Mouse (Mus musculus) cerebellum, postnatal 10 days (tissue): ENCODE data around the gene Myl7.
"Not testable (repeated sequence)": the region's sequence is repeated elsewhere in the genome, so short reads cannot be mapped to it uniquely, and the experiment has no call there.

Experiments
- DNase-seq, 2 experiments: peaks; one replicate each; pipeline ENCODE4 v3.0.0; 2021; ENCODE audit warnings: mixed read lengths in 2 of 2

Gene Myl7

GRCm38 (mm10) chr11:5903844-5904243 lies 5.3 kb upstream of the Myl7 start:
- no peak for DNase-seq

- DNase-seq = no peak
Measured at GRCm38 (mm10) chr11:5902390-5902789, 3.8 kb upstream of the Myl7 start.

DNA sequence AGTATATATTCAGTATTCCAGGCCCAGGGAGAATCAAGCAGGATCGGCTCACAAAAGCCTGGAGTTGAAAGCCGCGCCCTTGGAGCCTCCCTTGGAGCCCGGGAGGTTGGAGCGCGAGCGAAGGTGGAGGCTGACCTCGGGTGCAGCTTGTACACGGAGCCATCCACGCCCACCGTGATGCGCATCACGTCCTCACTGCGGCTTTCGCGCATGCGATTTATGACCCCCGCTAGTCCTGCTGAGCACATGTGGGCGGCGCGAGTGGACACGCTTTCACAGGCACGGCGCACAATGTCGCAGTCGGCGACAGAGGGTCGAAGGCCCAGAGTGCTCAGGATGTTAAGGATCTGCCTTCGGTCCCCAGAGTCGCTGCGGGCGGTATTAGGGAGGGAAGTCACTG lies 3.4 kb upstream of the Myl7 start:
- peak; percentile 77 to 85 for DNase-seq

DNA sequence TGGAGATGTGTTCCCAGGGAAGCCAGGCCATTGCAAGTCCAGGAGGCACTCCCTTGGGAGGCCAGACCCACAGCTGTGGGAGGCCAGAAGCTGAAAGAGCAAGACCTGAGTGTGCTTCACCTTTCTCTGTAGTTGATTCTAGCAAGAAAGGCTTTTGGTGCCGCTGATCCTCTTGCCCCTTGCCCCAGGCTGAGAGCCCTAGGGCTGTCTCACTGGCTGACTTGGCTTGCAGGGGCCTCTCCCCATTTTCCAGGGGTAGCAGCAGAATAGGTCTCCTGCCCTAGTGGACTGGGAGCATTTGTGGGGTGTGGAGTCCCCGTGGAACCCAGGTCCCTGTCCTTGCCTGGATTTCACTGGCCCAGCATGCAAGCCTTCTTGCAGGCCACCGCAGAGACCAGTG lies 2.7 kb upstream of the Myl7 start:
- no peak for DNase-seq

GRCm38 (mm10) chr11:5899286-5899685 lies 704 bp upstream of the Myl7 start:
- DNase-seq = no peak

DNA sequence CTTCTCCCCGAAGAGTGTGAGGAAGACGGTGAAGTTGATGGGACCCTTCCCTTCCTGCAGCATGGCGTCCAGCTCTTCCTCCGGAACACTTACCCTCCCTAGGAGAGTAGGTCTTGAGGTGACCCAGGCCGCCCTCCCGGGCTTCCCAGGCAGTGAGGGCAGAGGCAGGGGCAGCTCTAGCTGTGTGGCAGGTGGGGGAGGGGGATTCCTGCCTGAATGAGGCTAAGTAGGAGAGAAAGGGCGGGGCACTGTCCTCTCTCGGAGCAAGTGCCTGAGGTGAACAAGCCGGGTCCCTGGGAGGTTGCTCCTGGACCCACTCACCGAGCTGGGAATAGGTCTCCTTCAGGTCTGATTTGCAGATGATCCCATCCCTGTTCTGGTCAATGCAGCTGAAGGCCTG lies 743 bp downstream of the Myl7 start:
- no peak for DNase-seq

- no peak for DNase-seq
Measured at GRCm38 (mm10) chr11:5897230-5897629, 1.4 kb downstream of the Myl7 start.

GRCm38 (mm10) chr11:5893807-5894206 lies 4.8 kb downstream of the Myl7 start:
- DNase-seq = no peak

DNA sequence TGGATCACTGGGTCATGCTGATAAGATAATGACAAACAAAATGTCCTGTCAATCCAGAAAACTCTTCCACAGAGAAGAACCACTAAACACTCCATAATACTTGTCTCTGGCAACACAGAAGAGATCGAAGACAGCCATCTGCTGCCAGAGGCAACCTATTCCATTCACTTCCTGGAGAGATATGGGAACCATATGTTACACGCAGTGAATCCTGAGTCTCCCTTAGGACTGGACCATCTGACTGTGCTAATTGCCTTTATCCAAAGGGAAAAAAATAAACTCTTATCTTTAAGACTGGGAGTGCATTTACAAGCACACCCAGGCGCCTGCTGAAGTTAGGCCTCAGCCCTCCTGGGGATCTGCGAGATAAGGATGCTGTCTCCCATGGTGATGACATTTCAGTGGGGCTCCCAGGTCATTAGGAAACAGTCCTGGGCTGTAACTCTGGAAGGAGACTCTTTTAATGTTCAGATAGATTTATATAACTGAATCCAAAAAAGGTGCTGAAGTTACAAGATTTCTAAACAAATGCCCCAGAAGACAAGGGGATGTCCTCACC lies 5.7 kb downstream of the Myl7 start:
- DNase-seq = no peak

DNA sequence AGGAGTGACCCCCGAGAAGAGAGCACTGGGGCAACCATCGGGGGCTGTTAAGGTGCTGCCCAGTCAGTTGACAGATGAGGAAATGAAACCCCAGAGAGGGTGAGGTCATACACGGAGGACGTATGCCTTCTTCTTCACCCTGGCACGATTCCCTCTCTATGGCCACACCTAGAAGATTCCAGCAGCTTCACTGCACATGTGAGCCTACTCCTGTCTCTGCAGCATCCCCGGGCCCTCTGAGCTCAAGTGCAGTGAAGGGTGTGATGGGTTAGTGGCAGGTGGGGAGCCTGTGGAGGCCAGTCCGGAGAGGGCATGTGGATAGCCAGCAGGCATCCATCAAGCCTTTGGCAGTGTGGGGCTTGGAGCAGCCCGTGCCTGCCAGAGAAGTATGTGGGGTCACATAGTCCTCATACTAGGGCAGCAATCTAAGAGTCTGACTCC lies 6.4 kb downstream of the Myl7 start:
- DNase-seq = peak; percentile 72 to 80

GRCm38 (mm10) chr11:5888563-5888962 lies 10.0 kb downstream of the Myl7 start:
- DNase-seq = not testable (repeated sequence)

DNA sequence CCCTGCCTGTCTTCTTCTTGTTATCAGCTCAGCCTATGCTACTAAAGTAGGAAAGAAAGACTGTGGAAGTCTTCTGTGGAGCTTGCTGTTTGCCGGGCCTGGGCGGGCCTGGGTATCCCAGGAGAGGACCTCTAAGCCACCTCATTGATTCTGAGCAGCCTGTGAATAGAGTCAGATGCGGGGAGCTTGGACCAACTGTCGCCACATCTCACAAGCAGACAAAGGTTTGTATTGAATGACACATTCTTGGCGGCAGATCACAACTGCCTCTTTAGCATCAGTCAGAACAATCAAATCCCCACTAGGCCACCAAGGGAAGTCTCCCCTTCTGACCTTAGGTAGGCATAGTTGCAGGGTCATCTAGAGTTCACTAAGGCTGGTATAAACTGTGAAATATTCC lies 11.3 kb downstream of the Myl7 start:
- no peak for DNase-seq

DNA sequence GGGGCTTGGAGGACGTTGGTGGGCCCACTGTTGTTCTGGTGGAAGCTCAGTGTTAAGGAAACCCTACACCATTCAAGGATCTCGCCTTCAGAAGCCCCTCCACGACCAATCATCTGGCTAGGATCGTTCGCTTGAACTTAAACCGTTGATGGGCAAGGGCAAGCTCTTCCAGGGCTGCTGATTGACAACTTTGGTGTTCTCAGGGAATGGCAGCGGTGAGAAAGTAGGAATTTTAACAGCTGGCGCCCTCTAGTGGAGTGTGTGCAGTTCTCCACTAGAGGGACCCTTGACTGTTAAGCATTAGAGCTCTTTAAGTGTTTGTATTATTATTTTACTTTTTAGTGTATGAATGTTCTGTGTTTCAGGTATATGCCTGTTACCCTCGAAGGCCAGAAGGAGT lies 12.4 kb downstream of the Myl7 start:
- DNase-seq = peak; percentile 81 to 86

GRCm38 (mm10) chr11:5882518-5882917 lies 16.1 kb downstream of the Myl7 start:
- no peak for DNase-seq

DNA sequence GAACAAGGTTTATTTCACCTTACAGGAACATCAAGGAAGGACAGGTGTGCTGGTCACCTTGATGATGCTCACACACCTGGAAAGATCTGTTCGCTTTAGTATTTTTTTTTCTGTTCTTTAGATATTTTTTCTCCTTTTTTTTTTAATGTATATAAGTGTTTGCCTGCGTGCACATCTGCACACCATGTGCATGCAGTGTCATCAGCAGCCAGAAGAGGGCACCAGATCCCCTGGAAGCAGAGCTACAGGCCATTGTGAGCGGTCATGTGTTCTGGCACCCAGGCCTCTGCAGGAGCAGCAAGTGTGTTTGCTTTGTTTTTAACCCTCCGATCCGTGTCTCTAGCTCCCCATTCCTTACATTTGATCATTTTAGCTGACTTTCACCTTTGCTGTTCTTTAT lies 18.7 kb downstream of the Myl7 start:
- peak; percentile 88 to 90 for DNase-seq

DNA sequence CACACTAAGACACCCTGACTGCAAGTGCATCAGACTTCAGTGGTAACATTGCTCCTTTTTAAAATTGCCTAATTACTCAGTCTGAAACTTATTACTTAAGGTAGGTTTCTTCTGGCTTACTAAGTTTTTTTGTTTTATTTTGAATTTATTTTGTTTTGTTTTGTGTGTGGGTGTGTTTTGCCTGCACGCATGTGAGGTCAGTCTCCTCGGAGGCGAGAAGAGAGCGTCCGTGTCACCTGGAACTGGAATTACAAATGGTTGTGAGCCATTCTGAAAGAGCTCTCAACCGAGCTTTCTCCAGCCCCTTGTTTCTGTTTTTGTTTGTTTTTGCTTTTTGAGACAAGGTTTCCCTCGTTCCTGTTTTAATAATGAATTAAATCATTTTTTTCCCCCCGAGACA lies 19.9 kb downstream of the Myl7 start:
- DNase-seq = no peak

DNA sequence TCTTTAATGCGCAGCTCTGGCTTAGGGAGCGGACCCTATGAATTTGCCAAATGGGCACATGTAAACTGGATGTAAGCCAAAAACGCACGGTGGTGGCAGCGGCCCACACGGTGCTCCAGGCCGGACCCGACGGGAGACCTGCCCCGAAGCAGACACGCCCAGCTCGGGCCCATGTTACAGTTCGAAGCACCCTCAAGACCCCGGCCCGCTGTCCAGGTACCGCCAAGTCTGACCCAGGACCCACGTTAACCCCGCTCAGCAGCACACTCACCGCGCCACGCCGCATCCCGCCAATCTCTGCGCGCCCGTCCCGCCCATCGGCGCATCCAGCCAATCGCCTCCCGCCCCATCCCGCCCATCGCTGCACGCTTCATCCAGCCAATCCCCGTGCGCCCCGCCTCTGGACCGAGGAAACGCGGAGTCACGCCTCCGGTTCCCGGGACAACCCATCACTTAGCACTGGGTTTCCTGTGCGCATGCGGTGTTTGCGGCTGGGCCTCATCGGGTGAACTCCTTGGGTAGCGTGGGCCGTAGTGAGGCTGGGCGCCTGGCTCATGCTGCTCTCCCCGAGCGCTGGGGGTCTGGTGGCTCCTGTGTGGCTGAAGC lies 20.6 kb downstream of the Myl7 start, which contains the start of gene Pold2:
Pold2 (minus strand) TSS at position 372 of the 606 bp plus-strand sequence.
- peak; percentile 98 to 99 for DNase-seq

GRCm38 (mm10) chr11:5877421-5877820 lies 21.2 kb downstream of the Myl7 start:
- DNase-seq = no peak

DNA sequence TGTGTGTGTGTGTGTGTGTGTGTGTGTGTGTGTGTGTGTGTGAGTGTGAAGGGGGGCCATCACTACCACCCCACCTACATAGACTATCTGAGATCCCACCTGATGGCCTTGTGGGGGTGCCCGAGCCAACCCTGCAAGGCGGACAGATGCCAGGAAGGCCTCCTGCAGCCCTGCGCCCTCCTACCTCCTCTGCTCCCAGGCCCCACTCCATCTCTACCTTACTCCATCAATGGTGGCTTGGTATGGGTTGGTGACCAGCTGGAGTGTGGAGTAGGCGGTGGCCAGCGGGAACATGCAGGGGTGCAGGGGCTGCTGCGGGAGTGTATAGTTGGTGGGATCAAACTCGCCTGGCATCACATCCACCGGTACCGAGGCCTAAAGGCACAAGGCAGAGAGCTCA lies 25.4 kb downstream of the Myl7 start:
- no peak for DNase-seq

DNA sequence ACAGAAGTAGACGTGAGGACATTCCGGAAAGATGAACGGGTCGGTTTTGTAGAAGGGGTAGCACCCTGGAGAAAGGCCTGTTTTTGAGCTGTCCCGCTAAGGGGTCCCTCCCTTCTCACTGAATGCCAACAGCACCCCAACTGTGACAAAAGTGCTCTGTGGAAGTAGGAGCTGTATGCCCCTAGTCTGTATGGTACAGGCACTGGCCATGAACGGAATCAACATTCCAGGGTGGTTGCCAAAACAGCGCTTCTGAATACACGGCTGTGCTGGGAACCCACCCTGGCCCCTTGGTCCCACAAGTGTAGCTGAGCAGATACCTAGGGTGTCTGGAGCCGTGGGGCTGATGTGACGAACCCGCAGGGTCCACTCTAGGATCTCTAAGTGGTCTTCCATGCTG lies 25.9 kb downstream of the Myl7 start:
- no peak for DNase-seq

GRCm38 (mm10) chr11:5870069-5870468 lies 28.5 kb downstream of the Myl7 start:
- no peak for DNase-seq

- DNase-seq = peak; percentile 47 to 58
Measured at GRCm38 (mm10) chr11:5869331-5869730, 29.3 kb downstream of the Myl7 start.

DNA sequence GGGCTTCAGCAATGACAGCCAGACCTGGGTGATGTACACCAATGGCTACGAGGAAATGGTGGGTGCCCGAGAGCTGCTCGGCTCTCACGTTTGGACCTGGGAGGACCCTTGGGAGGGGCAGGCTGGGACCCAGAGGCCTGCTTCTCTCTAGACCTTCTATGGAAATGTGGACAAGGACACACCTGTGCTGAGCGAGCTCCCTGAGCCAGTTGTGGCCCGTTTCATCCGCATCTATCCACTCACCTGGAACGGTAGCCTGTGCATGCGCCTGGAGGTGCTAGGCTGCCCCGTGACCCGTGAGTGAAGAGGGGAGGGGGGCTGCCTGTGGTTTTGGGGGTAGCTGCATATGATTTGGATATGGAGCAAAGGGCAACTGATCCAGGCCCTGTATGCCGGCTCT lies 30.3 kb downstream of the Myl7 start:
- no peak for DNase-seq

DNA sequence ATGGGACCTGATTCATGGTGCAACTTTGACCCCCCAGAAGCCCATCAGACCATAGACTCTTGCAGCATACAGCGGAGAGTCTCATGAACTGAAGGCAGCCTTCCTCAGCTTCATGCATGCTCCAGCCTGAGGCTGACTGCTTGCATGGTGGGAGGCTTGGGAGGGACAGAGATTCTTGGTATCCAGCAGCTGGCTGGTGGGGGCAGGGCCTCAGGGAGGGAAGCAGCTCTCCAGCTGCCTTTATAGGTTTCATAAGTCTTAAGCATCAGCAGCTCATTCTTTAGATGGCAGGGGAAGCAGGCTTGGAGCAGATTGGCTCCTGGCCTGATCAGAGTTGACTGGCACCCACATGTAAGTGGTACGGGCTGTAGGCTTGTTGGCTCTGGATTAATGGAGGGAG lies 31.4 kb downstream of the Myl7 start:
- DNase-seq = no peak
